Mouse (Mus musculus) kidney, adult 9 months (tissue): ENCODE data around the gene Lrig1.

Experiments used
- DNase-seq: peaks from one replicate; pipeline ENCODE4 v3.0.0; 2022

Lrig1 gene

GRCm38 (mm10) chr6:94646902-94647301 lies 53.1 kb downstream of the Lrig1 start:
- DNase-seq, result no peak

GRCm38 (mm10) chr6:94646274-94646863 lies 53.6 kb downstream of the Lrig1 start:
- DNase-seq, result no peak

DNA sequence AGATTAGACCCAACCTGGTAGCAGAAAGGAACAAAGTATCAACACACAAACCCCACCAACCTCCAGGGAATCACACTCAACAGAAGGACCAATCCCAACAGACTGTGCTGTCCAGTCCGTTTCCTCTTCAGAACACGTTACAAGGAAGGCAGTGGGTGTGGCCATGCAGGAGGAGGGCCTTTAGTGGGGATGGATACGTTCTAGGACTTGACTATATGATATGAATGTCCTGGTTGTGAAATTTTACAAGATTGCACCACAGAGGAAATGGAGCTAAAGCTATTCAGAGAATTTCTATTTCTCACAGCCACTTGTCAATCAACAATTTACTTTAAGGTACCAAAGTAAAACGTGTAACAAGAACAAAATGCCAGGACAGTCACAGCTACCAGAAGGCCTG lies 54.2 kb downstream of the Lrig1 start:
- DNase-seq, result no peak

DNA sequence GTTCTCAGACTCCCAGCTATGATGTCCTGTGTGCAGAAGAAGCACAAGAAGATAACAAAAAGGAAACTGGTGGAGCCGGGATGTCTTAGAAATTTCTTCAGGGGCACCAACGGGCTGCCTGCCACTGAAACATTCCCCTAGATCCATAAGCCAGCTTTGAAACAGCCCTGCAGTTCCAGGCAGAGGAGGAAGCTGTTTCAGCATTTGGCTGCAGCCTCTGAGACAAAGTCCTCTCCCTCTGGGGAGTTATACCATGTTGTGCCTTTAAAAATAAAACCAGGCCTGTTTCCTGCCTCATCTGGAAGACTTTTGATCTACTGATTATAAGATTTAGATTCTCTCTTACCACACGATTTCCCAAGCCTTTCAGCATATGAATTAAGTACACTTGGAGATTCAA lies 55.3 kb downstream of the Lrig1 start:
- peak; percentile 63 for DNase-seq

- no peak for DNase-seq
These were observed 56.0 kb downstream of the Lrig1 start for GRCm38 (mm10) chr6:94643989-94644388.

GRCm38 (mm10) chr6:94642048-94642447 lies 57.9 kb downstream of the Lrig1 start:
- no peak for DNase-seq

GRCm38 (mm10) chr6:94640297-94640696 lies 59.7 kb downstream of the Lrig1 start:
- DNase-seq, result no peak

DNA sequence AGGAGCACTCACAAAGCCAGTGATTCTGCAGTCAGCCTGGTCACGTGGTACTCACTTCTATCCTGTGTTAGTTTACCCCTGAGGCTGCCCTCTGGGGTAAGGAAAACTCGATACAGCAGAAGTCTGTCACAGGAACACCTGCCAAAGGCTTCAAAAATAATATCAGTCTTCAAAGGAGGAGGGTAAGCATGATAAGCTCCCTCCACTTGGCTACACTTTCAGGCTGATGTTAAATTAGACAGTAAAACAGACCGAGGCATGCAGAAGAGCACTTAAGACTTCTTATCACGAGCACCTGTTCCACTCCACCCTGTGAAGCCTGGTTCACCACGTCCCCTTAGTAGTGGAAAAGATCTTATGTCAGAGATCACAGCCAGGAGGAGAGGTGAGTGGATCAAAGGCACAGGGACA lies 62.9 kb downstream of the Lrig1 start:
- no peak for DNase-seq

DNA sequence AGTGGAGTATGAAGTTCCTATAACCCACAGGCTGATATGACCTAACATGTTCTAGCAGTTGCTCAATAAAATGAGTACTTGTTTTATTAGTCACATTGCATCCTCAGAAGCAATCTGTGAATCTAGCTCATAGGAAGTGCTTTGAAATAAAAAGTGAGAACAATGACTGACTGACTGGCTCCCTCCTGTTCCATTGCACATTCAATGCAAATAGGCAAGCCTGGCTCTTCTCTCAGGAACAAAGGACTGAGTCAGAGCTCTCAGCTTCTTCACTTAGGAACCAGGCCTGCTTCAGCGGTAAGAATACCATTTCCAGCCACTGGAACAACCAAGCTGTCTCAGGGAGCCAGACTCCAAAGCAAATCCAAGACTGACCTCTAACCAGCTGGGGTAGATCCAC lies 64.6 kb downstream of the Lrig1 start:
- DNase-seq, result no peak

DNA sequence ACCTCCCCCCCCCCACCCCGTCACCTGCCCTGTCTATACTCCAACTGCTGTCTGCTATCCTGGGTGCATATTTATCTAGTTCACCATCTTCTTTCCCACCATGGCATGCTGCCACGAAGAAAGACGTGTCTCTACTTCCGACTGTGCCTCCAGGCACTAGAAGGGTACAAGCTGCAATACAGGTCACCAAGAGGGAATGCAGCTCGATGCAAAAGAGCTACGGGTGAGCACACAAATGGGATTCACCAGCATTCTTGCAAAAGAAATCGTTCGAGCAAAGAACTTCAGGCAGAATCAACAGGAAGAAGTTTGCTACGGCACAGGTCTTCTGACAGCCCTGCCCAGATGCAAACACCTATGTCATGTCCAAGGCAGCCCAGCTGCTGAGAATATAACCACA lies 65.2 kb downstream of the Lrig1 start:
- DNase-seq, result no peak

DNA sequence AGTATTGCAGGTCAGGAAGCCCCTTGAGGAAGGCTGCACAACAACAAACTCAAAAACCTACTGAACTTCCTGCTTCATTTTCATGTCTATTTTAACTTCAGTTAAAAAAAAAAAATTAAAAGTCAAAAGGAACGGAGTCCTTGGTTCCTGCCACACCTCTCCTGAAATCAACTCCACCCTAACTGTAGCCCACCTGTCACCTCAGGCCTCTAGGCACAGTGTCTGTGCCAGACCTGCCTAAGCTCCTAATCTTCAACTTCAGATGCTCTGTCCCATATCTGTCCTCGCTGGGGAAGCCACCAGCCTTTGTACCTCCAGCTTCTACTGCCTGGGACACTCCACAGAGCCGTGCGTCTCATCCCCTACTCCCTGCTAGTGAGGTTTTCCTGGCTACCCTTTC lies 65.7 kb downstream of the Lrig1 start:
- no peak for DNase-seq

DNA sequence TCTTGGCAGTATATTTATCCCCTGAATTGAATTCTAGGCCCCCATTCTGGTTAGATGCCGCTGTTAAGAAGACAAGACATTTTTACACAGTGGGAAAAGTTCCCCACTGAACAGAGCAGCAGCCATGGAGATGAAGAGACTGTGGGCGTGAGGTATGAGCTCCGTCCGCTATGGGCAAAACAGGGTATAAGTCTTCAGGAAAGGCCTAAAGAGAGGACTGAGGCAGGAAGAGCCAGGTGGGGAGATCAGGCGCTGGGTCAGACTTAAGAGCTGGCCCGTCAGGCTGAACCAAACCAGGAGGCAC lies 68.2 kb downstream of the Lrig1 start:
- DNase-seq, result no peak

GRCm38 (mm10) chr6:94631051-94631778 lies 68.7 kb downstream of the Lrig1 start:
- DNase-seq, result no peak

GRCm38 (mm10) chr6:94628787-94629186 lies 71.2 kb downstream of the Lrig1 start:
- DNase-seq, result no peak

GRCm38 (mm10) chr6:94627714-94628595 lies 72.0 kb downstream of the Lrig1 start:
- DNase-seq, result no peak

GRCm38 (mm10) chr6:94626807-94627206 lies 73.2 kb downstream of the Lrig1 start:
- DNase-seq, result no peak

DNA sequence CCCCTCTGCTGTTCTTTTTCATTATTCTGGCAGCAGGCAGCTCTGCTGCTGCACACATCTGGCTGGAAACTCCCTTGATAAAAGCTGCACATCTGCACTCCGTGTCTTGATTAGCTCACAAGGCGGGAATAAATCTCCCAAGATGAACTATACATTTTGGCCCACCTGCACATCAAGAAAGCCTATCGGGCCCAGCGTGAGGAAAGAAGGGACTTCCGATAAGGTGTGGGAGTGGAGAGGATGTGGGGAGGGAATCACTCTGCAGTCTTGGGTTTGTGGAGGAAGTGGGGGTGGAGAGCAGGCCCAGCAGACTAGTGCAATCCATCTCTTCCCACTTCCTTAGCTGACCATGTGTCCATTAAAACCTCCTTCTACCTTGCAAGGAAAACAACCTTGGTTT lies 74.1 kb downstream of the Lrig1 start:
- no peak for DNase-seq

DNA sequence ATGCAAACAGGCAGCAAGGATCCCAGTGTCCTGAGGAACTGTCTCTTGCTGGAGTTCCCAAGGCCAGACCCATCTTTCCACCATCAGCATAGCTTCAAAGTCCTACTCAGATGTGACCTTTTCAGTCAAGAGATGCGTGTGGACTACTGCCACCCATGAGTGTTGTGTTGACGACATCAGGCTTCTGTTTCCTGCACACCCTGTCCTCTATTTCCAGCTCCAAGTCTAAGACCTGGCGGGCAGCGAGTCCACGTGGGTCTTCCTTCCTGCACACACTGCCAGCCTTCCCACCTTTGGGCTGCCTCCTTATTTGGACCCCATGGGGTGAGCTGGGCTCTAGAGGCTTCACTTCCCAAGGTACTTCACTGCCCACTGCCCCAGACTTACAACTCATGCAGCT lies 75.4 kb downstream of the Lrig1 start:
- DNase-seq, result no peak

DNA sequence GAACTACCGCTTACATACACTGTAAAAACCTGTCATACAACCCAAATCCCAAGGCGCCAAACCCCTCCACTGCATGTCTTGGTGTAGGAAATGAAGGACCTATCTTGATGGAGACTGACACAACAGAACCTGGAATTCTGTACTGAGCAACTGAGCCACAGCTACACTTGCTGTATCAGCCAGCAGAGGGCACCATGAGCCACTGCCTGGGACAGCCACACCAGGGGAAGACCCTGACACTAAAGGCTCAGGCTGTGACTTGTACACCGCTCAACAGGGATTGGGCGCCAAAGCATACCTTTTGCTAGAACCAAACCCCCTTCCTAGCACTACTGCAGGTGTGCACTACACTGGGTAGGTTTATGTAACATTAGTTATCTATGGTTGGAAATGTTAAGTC lies 77.0 kb downstream of the Lrig1 start:
- peak; percentile 70 for DNase-seq

DNA sequence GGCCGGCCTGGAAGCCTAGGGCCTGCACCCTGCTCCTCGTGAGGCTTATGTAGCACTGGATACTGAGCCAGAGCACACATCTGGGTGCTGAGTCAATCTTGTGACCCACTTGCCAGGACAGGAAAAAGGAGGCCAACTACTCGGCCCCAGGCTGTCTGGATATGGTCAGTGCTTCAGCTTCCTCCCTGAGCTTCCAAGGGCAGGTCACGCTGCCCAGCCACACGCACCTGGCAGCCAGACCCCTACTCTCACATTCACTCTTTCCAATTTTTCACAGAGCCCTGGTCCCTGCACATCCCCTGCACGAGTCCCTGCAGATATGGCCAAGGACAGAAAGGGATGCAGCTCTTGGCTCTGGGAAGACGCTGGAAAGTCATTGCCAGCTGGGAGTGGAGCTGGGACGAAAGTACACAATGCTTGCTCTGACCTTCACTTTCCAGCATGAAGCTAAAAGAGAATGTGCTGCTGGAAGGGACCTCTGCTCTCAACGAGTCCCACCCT lies 79.1 kb downstream of the Lrig1 start:
- DNase-seq, result no peak

DNA sequence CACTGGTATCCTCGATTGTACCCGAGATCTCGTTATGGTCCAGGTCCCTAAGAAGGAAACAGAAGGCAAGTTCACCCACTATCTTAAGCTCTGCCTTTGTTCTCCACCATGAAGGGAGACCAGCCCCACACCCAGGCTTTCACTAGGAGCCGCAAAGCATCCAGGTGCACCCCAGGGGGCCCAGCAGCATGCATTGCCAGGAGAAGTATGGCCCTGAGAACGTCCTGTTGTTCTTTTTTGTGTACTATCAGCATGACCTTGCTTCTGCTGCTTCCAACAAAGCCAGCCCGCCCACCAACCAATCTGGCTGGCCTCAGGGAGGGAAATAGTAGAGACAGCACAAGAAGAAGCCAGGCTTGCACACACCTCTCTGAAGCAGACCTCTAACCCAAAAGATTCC lies 79.7 kb downstream of the Lrig1 start:
- DNase-seq, result no peak

GRCm38 (mm10) chr6:94618671-94619070 lies 81.3 kb downstream of the Lrig1 start:
- DNase-seq, result peak; percentile 26

- peak; percentile 75 for DNase-seq
These were observed 84.0 kb downstream of the Lrig1 start for GRCm38 (mm10) chr6:94615936-94616335.

DNA sequence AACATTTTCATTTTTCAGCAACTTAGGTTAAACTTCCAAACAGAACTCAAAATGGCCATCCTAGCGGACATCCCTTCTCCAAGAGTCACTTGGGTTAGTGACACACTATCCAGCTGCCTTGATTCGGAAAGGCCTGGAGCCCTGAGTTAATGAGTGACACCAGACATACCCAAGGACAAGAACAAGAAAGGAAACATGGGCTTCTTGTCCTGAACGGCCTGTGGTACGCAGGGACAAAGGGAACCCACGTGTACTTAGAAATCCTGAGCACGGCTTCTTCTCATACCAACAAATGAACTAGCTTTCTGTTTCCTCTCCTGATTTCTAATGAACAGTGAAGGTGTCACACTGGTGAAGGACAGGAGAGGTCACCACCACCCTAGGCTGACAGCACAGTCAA lies 85.6 kb downstream of the Lrig1 start:
- DNase-seq, result peak; percentile 63
